Mouse (Mus musculus) liver, embryonic 14.5 days (tissue): ENCODE data around the gene Mpzl2. TPM values are rescaled to one million over a fixed set of nuclear protein-coding genes. Genes with fewer than 3 reads are reported as not detected.

Source experiments
- ATAC-seq: fragments of 200-750 bp; cut with Nextera tagmentation; 2 replicates; pipeline ENCODE4 v1.8.0; 2017; ENCODE audit warnings: moderate number of reproducible peaks, mild to moderate bottlenecking, moderate library complexity; ENCODE audit not compliant: insufficient read depth
- DNase-seq, 3 experiments: peaks; one replicate each; pipeline ENCODE4 v3.0.0-alpha.2; 2012 to 2013; ENCODE audit warnings: low read depth in 3 of 3, low spot score in 3 of 3
- H3K27ac ChIP-seq: fragments of 300-500 bp; sonication (generic); 2 replicates; pipeline ENCODE4 v1.5.1; 2014; ENCODE audit warnings: moderate library complexity, mild to moderate bottlenecking, control low read depth, inconsistent platforms
- H3K27me3 ChIP-seq: fragments of 300-500 bp; sonication (generic); 2 replicates; pipeline ENCODE4 v1.6.1; 2014; ENCODE audit warnings: mild to moderate bottlenecking, low read length, moderate library complexity; ENCODE audit not compliant: control insufficient read depth, insufficient read depth
- H3K36me3 ChIP-seq: fragments of 300-500 bp; sonication (generic); replicated peaks from 2 replicates; pipeline ENCODE4 v1.6.1; 2014; ENCODE audit warnings: low read depth; ENCODE audit not compliant: control insufficient read depth, insufficient read depth
- H3K4me1 ChIP-seq, 2 experiments: fragments of 200-500 bp in 1 of 2; fragments of 300-500 bp in 1 of 2; sonication (generic) in 1 of 2; replicated peaks; 2 replicates each; pipeline ENCODE4 v1.6.1; 2012 to 2014; ENCODE audit warnings: antibody characterized with exemption in 1 of 2, inconsistent platforms in 1 of 2, low read length in 1 of 2; ENCODE audit not compliant: control insufficient read depth in 2 of 2, insufficient read depth in 2 of 2
- H3K4me2 ChIP-seq: fragments of 300-500 bp; sonication (generic); 2 replicates; pipeline ENCODE4 v1.6.1; 2014; ENCODE audit warnings: low read depth, mild to moderate bottlenecking, control low read depth, moderate library complexity
- H3K4me3 ChIP-seq, 2 experiments: fragments of 200-500 bp in 1 of 2; fragments of 300-500 bp in 1 of 2; sonication (generic) in 1 of 2; 2 replicates each; pipeline ENCODE4 v1.5.1; 2012 to 2014; ENCODE audit warnings: low read depth in 2 of 2, low read length in 2 of 2, mild to moderate bottlenecking in 2 of 2, control low read depth in 1 of 2, inconsistent platforms in 1 of 2, moderate library complexity in 1 of 2; ENCODE audit not compliant: insufficient read depth in 1 of 2
- H3K9ac ChIP-seq: fragments of 300-500 bp; sonication (generic); replicated peaks from 2 replicates; pipeline ENCODE4 v1.6.1; 2014; ENCODE audit warnings: mild to moderate bottlenecking, control low read depth, moderate library complexity
- H3K9me3 ChIP-seq: fragments of 300-500 bp; sonication (generic); 2 replicates; pipeline ENCODE4 v1.6.1; 2016; ENCODE audit warnings: low read length, mixed read lengths; ENCODE audit not compliant: control insufficient read depth
- CTCF ChIP-seq: IDR thresholded peaks from 2 replicates; pipeline ENCODE4 v1.5.1; 2016; ENCODE audit warnings: antibody characterized with exemption, low read depth, control low read depth
- EP300 ChIP-seq: IDR thresholded peaks from 2 replicates; pipeline ENCODE4 v1.6.1; 2016; ENCODE audit warnings: antibody characterized with exemption, low read depth
- WGBS: fragments of 180-500 bp; shearing (Covaris S2); extraction: QIAGEN DNeasy Blood & Tissue Kit; methylation state at CpG from one replicate; pipeline ENCODE4 v1.1.7; 2014; ENCODE audit not compliant: insufficient replicate concordance; 5-methylcytosine and 5-hydroxymethylcytosine counted together
- polyA plus RNA-seq, 2 experiments: library from polyadenylated mRNA; depleted of rRNA in 1 of 2; stranded (reverse) in 1 of 2; unstranded in 1 of 2; fragments of >200 nt; fragmentation: Nextera tagmentation in 1 of 2; extraction: Ambion mirVana in 1 of 2; gene quantifications; 2 replicates each; pipeline versions ENCODE4 v1.2.1 to v1.2.3; 2012 to 2014

The Mpzl2 gene
- polyA plus RNA-seq, 2 experiments = 3.1 to 4.9 TPM

GRCm38 (mm10) chr9:45058304-45058940 is 18.8 kb downstream of the Mpzl2 start:
- Histone ChIP-seq H3K9ac (no peak overlapping the region), H3K27ac (no peak overlapping the region), H3K27me3 (peaks cover 3% of the 10 kb centered on the region), H3K4me3 (no peak overlapping the region), H3K9me3 (no peaks in the 10 kb centered on the region), H3K36me3 (no peaks in the 10 kb centered on the region), H3K4me1 (no peaks in the 10 kb centered on the region), H3K4me2 (no peak overlapping the region)
- TF ChIP-seq EP300 (no peak), CTCF (no peak)
- 33% methylated on average over 5 of the region's 5 CpGs for WGBS
- DNase-seq (no peak), ATAC-seq (no peak)

DNA sequence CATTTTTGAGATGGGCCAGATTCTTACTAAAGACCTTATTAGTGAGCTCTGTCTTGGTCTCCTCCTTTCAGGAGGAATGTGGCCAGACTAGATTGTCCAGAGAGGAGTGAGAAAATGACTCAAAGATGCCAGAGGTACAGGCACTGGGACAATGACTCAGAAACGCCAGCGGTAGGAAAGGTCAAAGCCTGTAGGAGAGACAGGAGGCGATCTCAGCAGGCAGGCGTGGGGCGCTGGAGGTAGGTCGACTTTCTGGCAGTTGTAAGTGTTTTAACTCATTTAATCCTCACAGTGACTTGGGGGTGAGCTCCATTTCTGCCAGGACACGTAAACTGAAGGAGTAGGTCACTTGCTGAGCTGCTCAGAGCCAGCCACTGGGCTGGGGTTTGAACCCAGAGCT is 20.6 kb downstream of the Mpzl2 start:
- H3K9ac ChIP-seq = no peak overlapping the region
- no peak overlapping the region for H3K4me2 ChIP-seq
- no peak overlapping the region for H3K4me3 ChIP-seq
- no peaks in the 10 kb centered on the region for H3K9me3 ChIP-seq
- H3K4me1 ChIP-seq = no peaks in the 10 kb centered on the region
- no peak for DNase-seq
- no peak overlapping the region for H3K27ac ChIP-seq
- H3K36me3 ChIP-seq = no peaks in the 10 kb centered on the region
- TF ChIP-seq CTCF (no peak), EP300 (no peak)
- ATAC-seq = no peak
- 44% methylated on average over 7 of the region's 7 CpGs for WGBS
- H3K27me3 ChIP-seq = no peaks in the 10 kb centered on the region; the same call in 1 of the 2 replicates

DNA sequence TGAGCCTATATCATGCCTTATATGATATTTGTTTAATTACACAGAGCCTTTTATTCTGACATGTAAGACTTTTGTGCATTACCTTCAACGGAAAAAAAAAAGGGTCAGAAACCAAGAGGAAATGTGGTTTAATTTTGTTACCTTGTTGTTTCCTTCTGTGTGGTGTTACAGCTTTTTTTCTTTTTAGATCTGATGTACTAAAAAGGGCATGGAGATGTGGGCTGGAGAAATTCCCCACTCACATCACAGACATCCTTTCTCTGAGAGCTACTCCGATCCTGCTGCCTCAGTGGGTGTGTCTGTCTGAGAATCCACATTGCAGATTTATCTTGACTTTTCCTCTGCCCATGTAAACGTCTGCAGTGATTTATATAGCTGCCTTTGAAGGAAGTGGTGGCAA is 23.1 kb downstream of the Mpzl2 start:
- no peak overlapping the region for H3K9ac ChIP-seq
- no peaks in the 10 kb centered on the region for H3K27me3 ChIP-seq
- 34% methylated on average over 3 of the region's 3 CpGs for WGBS
- no peaks in the 10 kb centered on the region for H3K9me3 ChIP-seq
- no peak overlapping the region for H3K27ac ChIP-seq
- no peak overlapping the region for H3K4me2 ChIP-seq
- ATAC-seq (no peak), DNase-seq (no peak)
- no peak for TF ChIP-seq EP300
- TF ChIP-seq CTCF = no peak
- no peaks in the 10 kb centered on the region for H3K4me1 ChIP-seq
- no peak overlapping the region for H3K4me3 ChIP-seq
- no peaks in the 10 kb centered on the region for H3K36me3 ChIP-seq

DNA sequence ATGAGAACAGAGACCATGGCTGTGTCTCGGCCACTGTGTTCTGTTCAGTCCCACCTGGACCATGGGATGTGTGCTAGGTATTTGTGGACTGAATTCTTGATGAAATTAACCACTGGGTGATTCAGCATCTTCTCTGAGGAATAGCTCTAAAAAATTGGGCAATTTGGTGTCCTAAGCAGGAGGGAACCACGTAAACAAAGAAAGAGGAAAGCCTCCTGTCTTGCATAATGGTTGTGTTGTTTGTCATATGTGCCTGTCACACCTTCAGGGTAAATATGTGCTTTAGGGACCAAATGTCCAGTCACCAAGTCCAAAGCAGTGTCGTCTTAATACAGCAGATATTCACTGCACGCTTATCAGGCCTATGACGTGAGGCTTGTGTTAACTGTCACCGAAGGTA is 24.8 kb downstream of the Mpzl2 start:
- no peaks in the 10 kb centered on the region for H3K27me3 ChIP-seq
- DNase-seq (no peak), ATAC-seq (no peak)
- no peaks in the 10 kb centered on the region for H3K36me3 ChIP-seq
- H3K4me2 ChIP-seq = no peak overlapping the region
- 57% methylated on average over 6 of the region's 6 CpGs for WGBS
- no peak overlapping the region for H3K4me3 ChIP-seq
- H3K27ac ChIP-seq = no peak overlapping the region
- TF ChIP-seq CTCF (no peak), EP300 (no peak)
- no peaks in the 10 kb centered on the region for H3K9me3 ChIP-seq
- no peak overlapping the region; the same call in 1 of the 2 replicates for H3K9ac ChIP-seq
- no peaks in the 10 kb centered on the region for H3K4me1 ChIP-seq

- TF ChIP-seq EP300 (no peak), CTCF (no peak)
- DNase-seq (no peak), ATAC-seq (no peak)
- Histone ChIP-seq H3K4me2 (no peak overlapping the region), H3K9ac (no peak overlapping the region), H3K4me3 (no peak overlapping the region), H3K4me1 (no peaks in the 10 kb centered on the region), H3K27me3 (no peaks in the 10 kb centered on the region), H3K36me3 (no peaks in the 10 kb centered on the region), H3K9me3 (no peaks in the 10 kb centered on the region), H3K27ac (no peak overlapping the region)
- WGBS = 59% methylated on average over 4 of the region's 4 CpGs
Observed at GRCm38 (mm10) chr9:45066735-45067134, 27.1 kb downstream of the Mpzl2 start.
